Mouse (Mus musculus) hematopoietic stem cell, adult 5-6 weeks (primary cell): ENCODE results near the gene Rpp25l. TPM values are rescaled to one million over a fixed set of nuclear protein-coding genes. Genes with fewer than 3 reads are reported as not detected.
"Not testable (repeated sequence)": the region's sequence is repeated elsewhere in the genome, so short reads cannot be mapped to it uniquely, and the experiment has no call there.

Experiments used
- ATAC-seq, 2 experiments: fragments of 125-278 bp in 1 of 2; replicated peaks in 1 of 2; 2 replicates each; pipeline ENCODE4 v1.8.0; 2016 to 2017; ENCODE audit warnings: inconsistent platforms in 2 of 2, mild to moderate bottlenecking in 2 of 2, moderate number of reproducible peaks in 2 of 2, low read depth in 1 of 2, moderate TSS enrichment in 1 of 2; ENCODE audit not compliant: low FRiP score in 2 of 2, poor library complexity in 2 of 2, severe bottlenecking in 2 of 2, insufficient read depth in 1 of 2, low TSS enrichment in 1 of 2
- total RNA-seq: library from RNA; stranded (forward); fragments of 172-1452, 232-1000 nt; gene quantifications from 2 replicates; pipeline ENCODE4 v1.2.3, GENCODE M21; 2017

Gene Rpp25l
- total RNA-seq, 1 experiment from 2014 or later = 20.6 TPM

DNA sequence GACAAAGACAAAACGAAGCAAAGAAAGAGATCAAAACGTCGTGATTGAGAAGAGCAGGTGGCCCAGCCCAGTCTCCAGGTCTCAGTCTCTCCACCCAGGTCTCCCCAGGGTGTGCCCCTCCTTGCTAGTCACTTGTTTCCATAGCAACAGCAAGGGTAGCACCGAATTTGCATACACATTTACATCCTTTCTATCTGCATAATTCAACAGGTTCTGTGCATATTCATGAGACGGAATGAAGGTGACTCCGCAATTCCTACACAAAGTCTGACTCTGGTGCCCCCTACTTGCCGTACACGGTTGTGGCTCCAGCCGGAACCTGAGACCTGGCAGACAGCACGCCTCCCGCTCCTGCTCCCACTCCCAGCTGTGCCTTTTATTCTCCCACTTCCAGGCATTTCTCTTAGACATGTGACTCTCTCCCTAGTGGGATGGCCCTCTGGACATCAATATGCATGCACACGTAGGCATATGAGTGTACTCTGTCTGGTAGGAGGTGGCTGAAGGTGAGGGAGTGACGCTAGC, 6.3 kb downstream of the Rpp25l start:
- ATAC-seq = peak; percentile 82 to 84

- no peak for ATAC-seq
Observed at GRCm38 (mm10) chr4:41705922-41706754, 7.2 kb downstream of the Rpp25l start.

GRCm38 (mm10) chr4:41704651-41705050, 8.7 kb downstream of the Rpp25l start:
- no peak for ATAC-seq

GRCm38 (mm10) chr4:41702226-41702625, 11.1 kb downstream of the Rpp25l start:
- ATAC-seq = not testable (repeated sequence)

GRCm38 (mm10) chr4:41700224-41700623, 13.1 kb downstream of the Rpp25l start:
- not testable (repeated sequence) for ATAC-seq

GRCm38 (mm10) chr4:41699783-41700182, 13.6 kb downstream of the Rpp25l start, which contains the start of gene Il11ra1:
TSS of gene Il11ra1 (plus strand) at chr4:41699989.
- not testable (repeated sequence) for ATAC-seq

GRCm38 (mm10) chr4:41698421-41699016, 14.8 kb downstream of the Rpp25l start:
- not testable (repeated sequence) for ATAC-seq

- ATAC-seq = not testable (repeated sequence)
Observed at GRCm38 (mm10) chr4:41696930-41697841, 16.1 kb downstream of the Rpp25l start, which contains the start of gene Cntfr. TSS of gene Cntfr (minus strand) at chr4:41697089.

- not testable (repeated sequence) for ATAC-seq
Observed at GRCm38 (mm10) chr4:41696452-41696851, 16.9 kb downstream of the Rpp25l start.

- not testable (repeated sequence) for ATAC-seq
Observed at GRCm38 (mm10) chr4:41695800-41696199, 17.5 kb downstream of the Rpp25l start.

DNA sequence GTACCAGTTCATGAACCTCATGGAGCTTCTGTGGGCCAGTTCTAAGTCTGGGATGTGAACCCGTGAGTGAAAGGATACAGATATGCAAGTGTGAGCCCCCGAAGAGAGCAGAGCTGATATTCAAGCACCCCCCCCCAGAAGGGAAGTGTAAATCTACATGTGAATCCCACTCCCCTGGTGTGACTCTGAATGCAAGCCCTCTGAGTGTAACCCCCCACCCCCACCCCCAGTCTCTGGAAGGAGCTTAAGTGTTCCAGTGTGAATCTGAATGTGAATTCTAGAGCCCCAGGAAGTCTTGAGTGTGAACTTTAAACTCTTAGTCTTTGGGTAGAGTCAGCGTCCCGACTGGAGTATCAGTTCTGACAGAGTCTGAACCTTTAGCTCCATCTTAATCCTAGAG, 19.8 kb downstream of the Rpp25l start:
- ATAC-seq = not testable (repeated sequence)

DNA sequence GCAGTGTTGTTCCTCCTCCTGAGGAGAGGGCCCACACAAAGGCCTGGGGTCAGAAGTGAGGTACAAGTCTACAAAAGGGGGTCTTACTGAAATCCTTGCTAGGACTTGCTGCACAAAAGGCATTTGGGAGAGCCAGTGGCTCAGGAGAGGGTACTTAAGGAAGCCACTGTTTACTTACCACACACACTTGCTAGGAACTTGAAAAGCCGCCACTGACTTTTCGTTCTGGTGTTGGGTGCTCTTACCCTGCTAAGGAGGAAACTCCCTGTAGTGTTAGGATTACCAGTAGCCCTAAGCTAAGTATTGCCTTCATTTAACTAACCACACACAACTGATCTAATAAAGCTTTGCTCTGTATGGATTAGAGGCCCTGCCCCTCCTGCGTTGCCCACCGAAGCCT, 23.3 kb downstream of the Rpp25l start:
- not testable (repeated sequence) for ATAC-seq

DNA sequence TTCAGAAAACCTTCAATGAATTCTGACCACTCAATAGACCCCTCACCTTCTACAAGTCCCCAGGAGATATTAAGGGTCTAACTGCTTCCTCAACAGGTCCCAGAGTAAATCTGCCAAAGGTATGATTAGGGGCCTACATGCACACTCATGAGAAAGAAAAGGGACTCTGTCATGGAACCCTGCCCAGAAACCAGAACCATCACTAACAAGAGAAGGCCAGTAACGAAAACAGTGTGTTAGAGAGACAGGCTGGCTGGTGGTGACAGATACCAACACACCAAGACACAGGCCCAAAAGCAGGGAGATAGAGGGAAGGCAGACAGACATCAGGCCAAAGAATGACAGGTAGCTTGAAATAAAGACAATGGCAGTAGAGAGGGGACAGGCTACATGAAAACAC, 24.8 kb downstream of the Rpp25l start:
- ATAC-seq = not testable (repeated sequence)

- not testable (repeated sequence) for ATAC-seq
Observed at GRCm38 (mm10) chr4:41685882-41686492, 27.3 kb downstream of the Rpp25l start.

DNA sequence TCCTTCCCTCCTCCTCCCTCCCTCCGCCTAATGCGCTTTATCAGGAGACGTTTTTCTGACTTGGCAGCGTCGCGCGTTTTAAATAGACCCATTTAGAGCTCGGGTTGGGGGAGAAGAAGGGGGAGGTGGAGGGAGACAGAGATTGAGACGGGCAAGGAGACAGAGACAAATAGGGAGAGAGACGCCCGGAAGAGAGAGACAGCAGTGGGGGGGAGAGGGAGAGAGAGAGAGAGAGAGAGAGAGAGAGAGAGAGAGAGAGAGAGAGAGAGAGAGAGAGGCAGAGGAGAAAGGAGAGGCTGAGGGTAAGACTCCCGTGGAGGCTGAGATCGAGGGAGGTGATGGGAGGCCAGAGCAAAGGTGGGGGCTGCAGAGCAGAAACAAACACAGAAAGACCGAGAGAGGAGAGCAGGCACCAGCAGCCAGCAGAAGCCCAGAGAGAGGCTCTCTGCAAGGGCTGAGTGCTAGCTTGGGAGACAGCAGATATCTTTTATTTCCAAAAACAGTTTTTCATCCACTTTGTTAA, 28.3 kb downstream of the Rpp25l start:
- ATAC-seq = not testable (repeated sequence)

DNA sequence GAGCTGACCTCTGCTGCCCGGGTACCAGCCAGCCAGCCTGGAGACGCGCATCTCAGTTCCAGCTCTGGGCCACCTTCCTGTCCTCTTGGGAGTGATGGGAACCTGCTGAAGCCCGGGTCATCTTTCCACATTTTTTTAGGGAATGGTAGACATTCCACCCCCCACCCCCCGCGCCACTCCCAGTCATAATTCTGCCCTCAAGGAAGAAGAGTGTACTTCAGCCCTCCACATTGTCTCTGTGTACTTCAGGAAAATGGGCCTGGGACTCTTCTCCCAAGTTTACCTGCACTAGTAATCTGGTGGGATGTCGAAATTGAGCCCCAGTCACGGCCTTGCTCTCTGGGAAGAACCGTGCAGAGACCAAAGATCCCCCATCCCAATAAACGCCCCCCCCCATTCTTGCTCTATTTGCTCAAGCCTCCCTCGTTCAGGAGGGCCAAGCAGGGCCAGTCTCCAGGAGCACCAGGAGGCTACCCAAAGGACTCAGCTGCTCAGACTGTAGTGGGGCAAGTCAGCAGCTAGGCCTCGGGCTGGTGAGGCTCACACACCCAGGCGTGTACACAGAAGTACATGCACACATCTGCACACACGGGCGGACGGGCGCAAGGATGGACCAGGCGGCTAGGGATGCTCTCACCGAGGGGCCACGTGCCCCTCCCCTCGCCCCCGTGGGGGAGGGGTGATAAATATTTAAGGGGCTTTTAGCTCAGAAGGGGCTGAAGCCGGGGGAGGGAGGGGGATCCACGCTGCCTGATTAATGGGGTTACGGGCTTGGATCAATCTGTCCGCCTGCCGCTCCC, 29.0 kb downstream of the Rpp25l start:
- ATAC-seq = not testable (repeated sequence)
